Mouse (Mus musculus): ENCODE measurements around the gene Gtsf1.

- TF ChIP-seq CTCF (IDR thresholded peaks at IDR 0.05; ENCODE audit: borderline replicate concordance, insufficient read depth, low read depth, low read length) (no peak), POLR2A (IDR thresholded peaks at IDR 0.05; ENCODE audit: borderline replicate concordance, insufficient read depth, low read length) (no peak)
Observed at GRCm38 (mm10) chr15:103462539-103463261, 32.4 kb upstream of the Gtsf1 start.
